Mouse (Mus musculus): ENCODE measurements around the gene Grb2. TPM values are rescaled to one million over a fixed set of nuclear protein-coding genes. Genes with fewer than 3 reads are reported as not detected.

Gene Grb2
- 108 and 113 TPM in 2 replicates for polyA plus RNA-seq (2014; fragmentation: Nextera tagmentation; extraction: Ambion mirVana)

DNA sequence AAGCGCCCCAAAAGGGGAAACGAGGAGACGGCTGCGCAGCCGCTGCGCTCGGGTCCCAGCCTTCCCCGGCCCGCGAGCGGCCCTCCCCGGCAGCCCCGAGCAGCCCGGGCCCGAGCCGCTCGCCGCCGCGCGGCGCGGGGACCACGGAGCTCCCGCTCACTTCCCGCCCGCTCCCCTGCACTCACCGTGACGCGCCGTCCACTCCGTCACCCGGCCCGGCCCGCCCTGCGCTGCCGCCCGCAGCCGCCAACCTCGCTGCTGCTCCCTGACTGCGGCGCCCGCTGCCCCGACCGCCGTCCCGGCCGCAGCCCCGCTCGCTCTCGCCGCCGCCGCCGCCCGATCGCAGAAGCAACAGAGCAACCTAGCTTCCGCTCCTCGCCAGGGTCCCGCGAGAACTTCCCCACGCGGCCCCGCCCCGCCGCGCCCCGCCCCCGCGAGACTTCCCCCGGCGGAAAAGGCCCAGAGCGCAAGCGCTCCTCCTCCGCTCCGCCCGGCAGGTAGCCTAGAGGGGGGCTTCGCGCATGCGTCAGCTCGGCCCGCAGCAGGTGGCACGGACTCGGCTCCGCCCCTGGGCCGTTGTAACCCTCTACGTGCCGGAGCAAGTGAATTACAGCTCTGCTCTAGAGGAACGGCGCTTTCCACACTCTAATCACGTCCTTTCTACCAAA lies at the start of gene Grb2:
Gene Grb2, minus strand, starts transcription at position 389 of the 668 bp plus-strand sequence.
- H3K9ac ChIP-seq (ENCODE audit: low read length): peak within 1 kb of the TSS; percentile 98
- H3K27ac ChIP-seq (ENCODE audit: low read depth, low read length): peak within 1 kb of the TSS; percentile 92
- H3K4me3 ChIP-seq (ENCODE audit: low read depth, low read length): peak within 1 kb of the TSS; percentile 99
- DNase-seq (ENCODE audit: low spot score): peak; percentile 98
- peak within 1 kb of the TSS; percentile 88 for H3K4me2 ChIP-seq (ENCODE audit: low read length)
- peaks cover 16% of the 10 kb centered on the region for H3K4me1 ChIP-seq (ENCODE audit: control insufficient read depth, insufficient read depth, low read length)
- H3K9me3 ChIP-seq (replicated peaks; ENCODE audit: control insufficient read depth, low read length): no peaks in the 10 kb centered on the region
- H3K36me3 ChIP-seq (ENCODE audit: control insufficient read depth, insufficient read depth, low read length): no peaks in the 10 kb centered on the region
- peak; percentile 95 for ATAC-seq
- WGBS: under 1% methylated on average over 59 of the region's 91 CpGs
- H3K27me3 ChIP-seq (replicated peaks; ENCODE audit: control insufficient read depth, insufficient read depth, low read length): no peaks in the 10 kb centered on the region

DNA sequence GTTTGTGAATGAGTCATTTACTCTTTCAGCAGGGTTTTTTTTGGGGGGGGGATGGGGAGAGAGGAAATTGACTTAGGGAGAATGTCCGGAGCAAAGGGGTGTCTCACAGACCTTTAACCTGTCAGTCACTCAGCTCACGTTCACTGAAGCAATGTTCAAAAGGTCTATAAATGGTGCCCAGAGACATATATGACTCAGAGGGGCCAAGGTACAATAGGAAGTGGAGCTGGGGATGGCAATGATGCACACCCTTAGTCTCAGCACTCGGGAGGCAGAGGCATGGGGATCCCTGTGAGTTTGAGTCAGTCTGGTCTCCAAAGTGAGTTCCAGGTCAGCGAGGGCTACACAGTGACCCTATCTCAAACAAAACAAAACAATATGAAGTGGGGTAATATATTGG lies 45.1 kb upstream of the Grb2 start:
- H3K4me3 ChIP-seq (ENCODE audit: low read depth, low read length): no peak overlapping the region
- no peak overlapping the region for H3K4me2 ChIP-seq (ENCODE audit: low read length)
- H3K27ac ChIP-seq (ENCODE audit: low read depth, low read length): no peak overlapping the region
- WGBS: 83% methylated on average over 4 of the region's 4 CpGs
- no peak overlapping the region for H3K9ac ChIP-seq (ENCODE audit: low read length)
- H3K27me3 ChIP-seq (replicated peaks; ENCODE audit: control insufficient read depth, insufficient read depth, low read length): no peaks in the 10 kb centered on the region
- H3K36me3 ChIP-seq (ENCODE audit: control insufficient read depth, insufficient read depth, low read length): no peaks in the 10 kb centered on the region
- no peaks in the 10 kb centered on the region for H3K4me1 ChIP-seq (ENCODE audit: control insufficient read depth, insufficient read depth, low read length)
- H3K9me3 ChIP-seq (replicated peaks; ENCODE audit: control insufficient read depth, low read length): no peaks in the 10 kb centered on the region
- ATAC-seq: no peak
- no peak for DNase-seq (ENCODE audit: low spot score)

DNA sequence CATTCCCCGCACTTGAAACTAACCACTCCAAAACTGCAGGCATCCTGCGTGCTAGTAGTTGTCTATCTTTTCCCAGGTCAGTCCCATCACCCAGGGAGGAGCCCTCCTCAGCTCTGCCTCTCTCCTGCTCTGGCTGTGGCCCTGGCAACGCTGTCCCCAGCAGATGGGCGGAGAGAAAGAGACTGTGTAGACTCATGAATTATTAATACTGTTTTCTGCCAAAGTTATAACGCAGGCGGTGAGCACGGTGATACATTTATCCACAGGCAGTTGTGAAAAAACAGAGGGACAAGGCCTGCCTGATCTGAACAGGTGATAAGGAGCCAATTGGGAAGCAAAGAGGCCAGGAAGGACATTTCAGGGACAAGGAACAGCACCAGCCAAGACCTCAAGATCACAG lies 44.3 kb upstream of the Grb2 start:
- H3K27me3 ChIP-seq (replicated peaks; ENCODE audit: control insufficient read depth, insufficient read depth, low read length): no peaks in the 10 kb centered on the region

GRCm38 (mm10) chr11:115751725-115752124 lies 43.3 kb upstream of the Grb2 start:
- no peaks in the 10 kb centered on the region for H3K36me3 ChIP-seq (ENCODE audit: control insufficient read depth, insufficient read depth, low read length)
- H3K4me2 ChIP-seq (ENCODE audit: low read length): no peak overlapping the region
- H3K27ac ChIP-seq (ENCODE audit: low read depth, low read length): no peak overlapping the region
- H3K4me3 ChIP-seq (ENCODE audit: low read depth, low read length): no peak overlapping the region
- H3K9me3 ChIP-seq (replicated peaks; ENCODE audit: control insufficient read depth, low read length): no peaks in the 10 kb centered on the region
- WGBS: 58% methylated on average over 2 of the region's 2 CpGs
- no peak for DNase-seq (ENCODE audit: low spot score)
- no peaks in the 10 kb centered on the region for H3K27me3 ChIP-seq (replicated peaks; ENCODE audit: control insufficient read depth, insufficient read depth, low read length)
- no peak overlapping the region for H3K9ac ChIP-seq (ENCODE audit: low read length)
- H3K4me1 ChIP-seq (ENCODE audit: control insufficient read depth, insufficient read depth, low read length): no peaks in the 10 kb centered on the region
- ATAC-seq: no peak

More for the DNA sequence above, 44.3 kb upstream of the Grb2 start:
- no peak overlapping the region for H3K9ac ChIP-seq (ENCODE audit: low read length)
- ATAC-seq (peak; percentile 65; the same call in 1 of the 2 replicates), DNase-seq (ENCODE audit: low spot score) (peak; percentile 60)
- H3K4me2 ChIP-seq (ENCODE audit: low read length): no peak overlapping the region
- H3K36me3 ChIP-seq (ENCODE audit: control insufficient read depth, insufficient read depth, low read length): no peaks in the 10 kb centered on the region
- H3K4me1 ChIP-seq (ENCODE audit: control insufficient read depth, insufficient read depth, low read length): no peaks in the 10 kb centered on the region
- H3K4me3 ChIP-seq (ENCODE audit: low read depth, low read length): no peak overlapping the region
- H3K9me3 ChIP-seq (replicated peaks; ENCODE audit: control insufficient read depth, low read length): no peaks in the 10 kb centered on the region
- no peak overlapping the region for H3K27ac ChIP-seq (ENCODE audit: low read depth, low read length)
- 33% methylated on average over 7 of the region's 7 CpGs for WGBS

DNA sequence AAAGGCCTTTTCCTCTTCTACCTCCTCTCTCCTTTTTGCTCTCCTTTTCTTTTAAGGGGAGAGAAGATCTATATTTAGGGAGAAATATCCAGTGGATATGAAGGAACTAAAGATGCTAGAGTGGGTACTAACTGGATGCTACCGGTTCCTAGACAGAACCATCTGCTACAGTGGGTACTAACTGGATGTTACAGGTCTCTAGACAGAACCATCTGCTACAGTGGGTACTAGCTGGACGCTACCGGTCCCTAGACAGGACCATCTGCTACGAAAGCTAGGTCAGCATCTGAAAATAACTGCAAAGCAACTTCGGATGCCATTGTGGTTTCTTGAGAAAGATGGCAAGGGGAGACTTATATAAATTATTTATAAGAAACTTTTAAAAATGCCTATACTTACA lies 41.4 kb upstream of the Grb2 start:
- DNase-seq (ENCODE audit: low spot score) (peak; percentile 26), ATAC-seq (no peak)
- 81% methylated on average over 5 of the region's 5 CpGs for WGBS
- no peaks in the 10 kb centered on the region for H3K9me3 ChIP-seq (replicated peaks; ENCODE audit: control insufficient read depth, low read length)
- H3K9ac ChIP-seq (ENCODE audit: low read length): no peak overlapping the region
- no peak overlapping the region for H3K4me2 ChIP-seq (ENCODE audit: low read length)
- H3K4me1 ChIP-seq (ENCODE audit: control insufficient read depth, insufficient read depth, low read length): no peaks in the 10 kb centered on the region
- H3K27ac ChIP-seq (ENCODE audit: low read depth, low read length): no peak overlapping the region
- no peak overlapping the region for H3K4me3 ChIP-seq (ENCODE audit: low read depth, low read length)
- H3K27me3 ChIP-seq (replicated peaks; ENCODE audit: control insufficient read depth, insufficient read depth, low read length): no peaks in the 10 kb centered on the region
- H3K36me3 ChIP-seq (ENCODE audit: control insufficient read depth, insufficient read depth, low read length): no peaks in the 10 kb centered on the region

DNA sequence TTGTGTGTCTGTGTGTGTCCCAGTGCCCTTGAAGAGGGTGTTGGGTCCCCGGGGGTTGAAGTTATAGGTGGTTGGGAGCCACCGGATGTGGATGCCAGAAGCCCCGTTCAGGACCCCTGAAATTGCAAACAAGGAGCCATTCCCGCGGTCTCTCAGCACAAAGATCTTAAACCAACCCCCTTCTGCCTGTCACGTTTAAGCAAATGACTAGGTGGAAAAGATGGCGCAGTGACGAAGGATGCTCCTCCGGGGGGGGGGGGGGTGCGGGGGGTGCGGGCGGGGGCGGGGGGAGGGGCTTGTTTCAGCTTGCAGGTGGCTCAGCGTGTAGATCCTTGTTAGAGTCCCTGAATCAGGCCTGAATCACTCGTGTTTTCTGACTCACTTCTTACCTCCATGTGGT lies 39.0 kb upstream of the Grb2 start:
- H3K4me3 ChIP-seq (ENCODE audit: low read depth, low read length): peak overlapping the region; percentile 16; the same call in 1 of the 2 replicates
- H3K27me3 ChIP-seq (replicated peaks; ENCODE audit: control insufficient read depth, insufficient read depth, low read length): no peaks in the 10 kb centered on the region
- DNase-seq (ENCODE audit: low spot score): peak; percentile 50
- no peaks in the 10 kb centered on the region for H3K4me1 ChIP-seq (ENCODE audit: control insufficient read depth, insufficient read depth, low read length)
- peak overlapping the region; percentile 50 for H3K9ac ChIP-seq (ENCODE audit: low read length)
- ATAC-seq: no peak
- H3K4me2 ChIP-seq (ENCODE audit: low read length): peak overlapping the region; percentile 43
- no peaks in the 10 kb centered on the region for H3K36me3 ChIP-seq (ENCODE audit: control insufficient read depth, insufficient read depth, low read length)
- WGBS: 15% methylated on average over 8 of the region's 15 CpGs
- no peak overlapping the region for H3K27ac ChIP-seq (ENCODE audit: low read depth, low read length)
- no peaks in the 10 kb centered on the region for H3K9me3 ChIP-seq (replicated peaks; ENCODE audit: control insufficient read depth, low read length)

DNA sequence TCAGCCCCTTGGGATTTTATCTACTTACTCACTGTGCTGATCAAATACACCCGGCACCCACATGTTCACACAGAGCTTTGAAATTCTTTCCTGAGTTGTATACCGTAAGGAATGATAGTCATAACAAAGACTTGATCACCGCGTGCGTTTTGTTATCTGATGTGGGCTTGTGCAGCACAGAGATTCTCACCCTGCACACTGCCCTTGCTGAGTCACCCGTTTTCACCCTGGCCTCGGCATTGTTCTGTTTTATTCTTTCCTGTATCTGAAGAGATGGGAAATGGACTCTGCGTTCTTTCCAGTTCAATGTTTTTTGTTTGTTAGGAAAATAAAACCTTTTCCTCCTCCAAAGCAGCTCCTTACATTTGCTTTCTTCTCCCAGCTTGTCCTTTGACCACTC lies 38.4 kb upstream of the Grb2 start:
- Histone ChIP-seq H3K36me3 (ENCODE audit: control insufficient read depth, insufficient read depth, low read length) (no peaks in the 10 kb centered on the region), H3K9me3 (replicated peaks; ENCODE audit: control insufficient read depth, low read length) (no peaks in the 10 kb centered on the region), H3K27ac (ENCODE audit: low read depth, low read length) (no peak overlapping the region), H3K4me3 (ENCODE audit: low read depth, low read length) (no peak overlapping the region), H3K4me1 (ENCODE audit: control insufficient read depth, insufficient read depth, low read length) (no peaks in the 10 kb centered on the region), H3K4me2 (ENCODE audit: low read length) (peak overlapping the region; percentile 43), H3K27me3 (replicated peaks; ENCODE audit: control insufficient read depth, insufficient read depth, low read length) (no peaks in the 10 kb centered on the region), H3K9ac (ENCODE audit: low read length) (no peak overlapping the region)
- WGBS: 51% methylated on average over 8 of the region's 8 CpGs
- no peak for DNase-seq (ENCODE audit: low spot score)
- ATAC-seq: no peak

DNA sequence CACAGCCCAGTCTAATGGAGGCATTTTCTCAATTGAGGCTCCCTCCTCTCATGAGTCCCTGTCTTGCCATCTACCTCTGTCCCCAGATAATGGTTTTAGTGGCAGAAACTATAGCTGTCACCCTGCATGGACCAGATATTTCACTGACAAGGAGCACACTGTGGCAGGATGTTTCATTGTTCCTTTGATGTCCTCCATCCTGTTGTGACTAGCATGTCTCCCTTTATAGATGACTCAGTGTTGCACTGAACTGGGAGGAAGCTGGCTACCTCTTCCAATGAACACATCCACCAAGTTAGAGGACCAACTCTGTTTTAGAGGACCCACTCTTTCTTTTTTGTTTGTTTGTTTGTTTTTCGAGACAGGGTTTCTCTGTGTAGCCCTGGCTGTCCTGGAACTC lies 37.7 kb upstream of the Grb2 start:
- Histone ChIP-seq H3K36me3 (ENCODE audit: control insufficient read depth, insufficient read depth, low read length) (no peaks in the 10 kb centered on the region), H3K4me1 (ENCODE audit: control insufficient read depth, insufficient read depth, low read length) (no peaks in the 10 kb centered on the region), H3K9me3 (replicated peaks; ENCODE audit: control insufficient read depth, low read length) (no peaks in the 10 kb centered on the region), H3K27ac (ENCODE audit: low read depth, low read length) (no peak overlapping the region), H3K4me2 (ENCODE audit: low read length) (no peak overlapping the region), H3K27me3 (replicated peaks; ENCODE audit: control insufficient read depth, insufficient read depth, low read length) (no peaks in the 10 kb centered on the region), H3K4me3 (ENCODE audit: low read depth, low read length) (no peak overlapping the region), H3K9ac (ENCODE audit: low read length) (no peak overlapping the region)
- 87% methylated on average over 1 of the region's 1 CpGs for WGBS
- ATAC-seq (no peak), DNase-seq (ENCODE audit: low spot score) (no peak)

- H3K9me3 ChIP-seq (replicated peaks; ENCODE audit: control insufficient read depth, low read length): no peaks in the 10 kb centered on the region
- H3K4me3 ChIP-seq (ENCODE audit: low read depth, low read length): no peak overlapping the region
Measured at GRCm38 (mm10) chr11:115744385-115744784, 36.0 kb upstream of the Grb2 start.

More at GRCm38 (mm10) chr11:115744385-115744784, 36.0 kb upstream of the Grb2 start:
- H3K4me2 ChIP-seq (ENCODE audit: low read length): no peak overlapping the region
- no peak for ATAC-seq
- H3K36me3 ChIP-seq (ENCODE audit: control insufficient read depth, insufficient read depth, low read length): no peaks in the 10 kb centered on the region
- H3K9ac ChIP-seq (ENCODE audit: low read length): no peak overlapping the region
- no peak overlapping the region for H3K27ac ChIP-seq (ENCODE audit: low read depth, low read length)
- H3K4me1 ChIP-seq (ENCODE audit: control insufficient read depth, insufficient read depth, low read length): no peaks in the 10 kb centered on the region
- 88% methylated on average over 5 of the region's 5 CpGs for WGBS
- no peak for DNase-seq (ENCODE audit: low spot score)
- H3K27me3 ChIP-seq (replicated peaks; ENCODE audit: control insufficient read depth, insufficient read depth, low read length): no peaks in the 10 kb centered on the region

All from forebrain, embryonic 14.5 days (tissue).